In the genomic region with DNA sequence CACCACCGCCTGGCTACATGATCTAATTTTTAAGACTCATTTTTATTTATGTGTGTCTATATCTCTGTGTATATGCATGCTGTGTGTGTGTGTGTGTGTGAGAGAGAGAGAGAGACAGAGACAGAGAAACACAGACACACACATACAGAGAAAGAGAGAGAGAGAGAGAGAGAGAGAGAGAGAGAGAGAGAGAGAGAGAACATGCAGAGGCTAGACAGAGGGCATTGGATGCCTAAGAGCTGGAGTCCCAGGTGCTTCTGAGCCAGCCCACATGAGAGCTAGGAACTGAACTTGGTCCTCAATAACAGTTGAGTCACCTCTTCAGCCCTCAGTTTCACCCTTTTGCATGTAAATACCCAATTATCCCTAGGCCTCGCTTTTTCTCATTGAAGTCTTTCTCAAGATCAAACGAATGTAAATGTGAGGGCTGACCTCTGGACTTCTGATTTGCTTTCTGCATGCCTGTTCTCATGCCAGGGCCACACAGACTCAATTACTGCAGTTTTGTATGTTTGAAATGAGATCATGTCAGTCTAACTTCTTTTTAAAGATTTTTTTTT, we compare ENCODE assay signal across 15 mouse cellular contexts.
"Had no signal": no experiment of that assay in that cellular context is flagged by ENCODE, and none has a peak within 500 bp of the region (broad histone marks: within the 10 kb centered on the region; RNA-seq: fewer than 3 reads in every experiment).

No protein-coding gene starts in this region.

- H3K27me3 ChIP-seq: megakaryocyte, embryonic 14.5 days; midbrain, embryonic 12.5 days; midbrain, embryonic 15.5 days; neural tube, embryonic 12.5 days; stomach, embryonic 15.5 days had no signal

- DNase-seq: lung, adult 18-20 months; lung, embryonic 14.5 days; lung, postnatal 14 days; lung, postnatal 36 days; right cerebral cortex, postnatal 14 days; thymus, adult 2 months; thymus, postnatal 25 days; thymus, postnatal 4 days had no signal

- H3K4me3 ChIP-seq: megakaryocyte, embryonic 14.5 days; midbrain, embryonic 12.5 days; midbrain, embryonic 15.5 days; neural tube, embryonic 12.5 days; stomach, embryonic 15.5 days had no signal

- H3K9me3 ChIP-seq: midbrain, embryonic 12.5 days; midbrain, embryonic 15.5 days; neural tube, embryonic 12.5 days; stomach, embryonic 15.5 days had no signal

- H3K27ac ChIP-seq: macrophage; midbrain, embryonic 12.5 days; midbrain, embryonic 15.5 days; neural tube, embryonic 12.5 days; stomach, embryonic 15.5 days; stomach, postnatal 0 days had no signal

- H3K4me1 ChIP-seq: midbrain, embryonic 12.5 days; midbrain, embryonic 15.5 days; neural tube, embryonic 12.5 days; stomach, embryonic 15.5 days had no signal

- H3K9ac ChIP-seq: lung, embryonic 14.5 days; midbrain, embryonic 12.5 days; midbrain, embryonic 15.5 days; neural tube, embryonic 12.5 days; stomach, embryonic 15.5 days had no signal

- H3K36me3 ChIP-seq: midbrain, embryonic 12.5 days; midbrain, embryonic 15.5 days; neural tube, embryonic 12.5 days; stomach, embryonic 15.5 days had no signal

- ATAC-seq: midbrain, embryonic 15.5 days had no signal

- H3K4me2 ChIP-seq: lung, embryonic 14.5 days; midbrain, embryonic 12.5 days; midbrain, embryonic 15.5 days; neural tube, embryonic 12.5 days; stomach, embryonic 15.5 days had no signal
